Mouse (Mus musculus) limb, embryonic 14.5 days (tissue): Measurements from ENCODE around the gene Elmod3. TPM values are rescaled to one million over a fixed set of nuclear protein-coding genes. Genes with fewer than 3 reads are reported as not detected.

ENCODE experiments used
- ATAC-seq: fragments of 200-750 bp; cut with Nextera tagmentation; 2 replicates; pipeline ENCODE4 v1.8.0; 2017; ENCODE audit warnings: low read depth, moderate number of reproducible peaks, moderate TSS enrichment; ENCODE audit not compliant: low FRiP score
- DNase-seq: peaks from one replicate; pipeline ENCODE4 v3.0.0-alpha.2; 2015; ENCODE audit warnings: low spot score
- H3K27ac ChIP-seq: fragments of 300-500 bp; sonication (generic); replicated peaks from 2 replicates; pipeline ENCODE4 v1.5.1; 2014; ENCODE audit warnings: low read depth, mild to moderate bottlenecking, low read length, moderate library complexity, mixed read lengths
- H3K27me3 ChIP-seq: fragments of 300-500 bp; sonication (generic); 2 replicates; pipeline ENCODE4 v1.6.1; 2014; ENCODE audit warnings: low read length, mixed read lengths; ENCODE audit not compliant: control insufficient read depth, insufficient read depth
- H3K36me3 ChIP-seq: fragments of 300-500 bp; sonication (generic); 2 replicates; pipeline ENCODE4 v1.6.1; 2014; ENCODE audit warnings: mild to moderate bottlenecking, low read length, moderate library complexity, mixed read lengths; ENCODE audit not compliant: control insufficient read depth, insufficient read depth
- H3K4me1 ChIP-seq: fragments of 300-500 bp; sonication (generic); 2 replicates; pipeline ENCODE4 v1.6.1; 2014; ENCODE audit warnings: antibody characterized with exemption, low read length, mixed read lengths; ENCODE audit not compliant: control insufficient read depth, insufficient read depth
- H3K4me2 ChIP-seq: fragments of 300-500 bp; sonication (generic); replicated peaks from 2 replicates; pipeline ENCODE4 v1.6.1; 2014; ENCODE audit warnings: low read depth, mild to moderate bottlenecking, low read length, moderate library complexity; ENCODE audit not compliant: severe bottlenecking
- H3K4me3 ChIP-seq: fragments of 300-500 bp; sonication (generic); replicated peaks from 2 replicates; pipeline ENCODE4 v1.5.1; 2014; ENCODE audit warnings: low read length
- H3K9ac ChIP-seq: fragments of 300-500 bp; sonication (generic); 2 replicates; pipeline ENCODE4 v1.6.1; 2014; ENCODE audit warnings: mild to moderate bottlenecking, low read depth, low read length, moderate library complexity; ENCODE audit not compliant: severe bottlenecking
- H3K9me3 ChIP-seq: fragments of 300-500 bp; sonication (generic); 2 replicates; pipeline ENCODE4 v1.6.1; 2016; ENCODE audit warnings: low read length; ENCODE audit not compliant: control insufficient read depth
- POLR2A ChIP-seq: fragments of 200-500 bp; IDR thresholded peaks from 2 replicates; pipeline ENCODE4 v1.8.0; 2012; ENCODE audit warnings: inconsistent platforms, mild to moderate bottlenecking, moderate library complexity, borderline replicate concordance; ENCODE audit not compliant: insufficient read depth, insufficient read length; ENCODE audit errors: extremely low read depth
- WGBS: fragments of 180-500 bp; shearing (Covaris S2); extraction: QIAGEN DNeasy Blood & Tissue Kit; methylation state at CpG from one replicate; pipeline ENCODE4 v1.1.7; 2014; 5-methylcytosine and 5-hydroxymethylcytosine counted together
- polyA plus RNA-seq, 2 experiments: library from polyadenylated mRNA; depleted of rRNA in 1 of 2; stranded (reverse) in 1 of 2; unstranded in 1 of 2; fragments of >200 nt; fragmentation: Nextera tagmentation in 1 of 2; extraction: Ambion mirVana in 1 of 2; gene quantifications; 2 replicates each; pipeline versions ENCODE4 v1.2.1 to v1.2.3; 2012 to 2014

Gene Elmod3
- polyA plus RNA-seq, 2 experiments: 13.7 to 19.4 TPM

DNA sequence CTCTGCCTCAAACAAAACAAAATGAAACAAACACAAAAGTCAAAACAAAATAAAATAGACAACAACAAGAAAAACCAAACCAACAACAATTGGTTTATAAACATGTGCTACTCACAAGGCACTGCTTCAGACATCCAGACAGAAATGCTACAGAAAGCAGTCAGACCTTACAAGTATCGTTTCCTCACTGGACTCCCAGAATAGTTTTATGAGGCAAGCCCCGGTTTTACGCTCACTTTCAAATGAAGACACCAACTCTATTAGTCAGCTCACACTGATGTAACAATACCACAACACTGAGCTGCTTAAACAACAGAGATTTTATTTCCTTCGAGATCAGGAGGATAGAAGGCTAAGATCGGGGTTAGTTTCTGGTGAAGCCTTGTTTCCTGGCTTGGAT is 75.9 kb downstream of the Elmod3 start:
- H3K4me2 ChIP-seq: no peak overlapping the region
- no peak for TF ChIP-seq POLR2A
- no peak overlapping the region for H3K9ac ChIP-seq
- peaks cover 10% of the 10 kb centered on the region for H3K4me1 ChIP-seq
- 54% methylated on average over 5 of the region's 5 CpGs for WGBS
- H3K36me3 ChIP-seq: no peaks in the 10 kb centered on the region
- H3K27ac ChIP-seq: no peak overlapping the region
- no peaks in the 10 kb centered on the region for H3K9me3 ChIP-seq
- no peak overlapping the region for H3K4me3 ChIP-seq
- no peak for ATAC-seq
- H3K27me3 ChIP-seq: no peaks in the 10 kb centered on the region
- no peak for DNase-seq

DNA sequence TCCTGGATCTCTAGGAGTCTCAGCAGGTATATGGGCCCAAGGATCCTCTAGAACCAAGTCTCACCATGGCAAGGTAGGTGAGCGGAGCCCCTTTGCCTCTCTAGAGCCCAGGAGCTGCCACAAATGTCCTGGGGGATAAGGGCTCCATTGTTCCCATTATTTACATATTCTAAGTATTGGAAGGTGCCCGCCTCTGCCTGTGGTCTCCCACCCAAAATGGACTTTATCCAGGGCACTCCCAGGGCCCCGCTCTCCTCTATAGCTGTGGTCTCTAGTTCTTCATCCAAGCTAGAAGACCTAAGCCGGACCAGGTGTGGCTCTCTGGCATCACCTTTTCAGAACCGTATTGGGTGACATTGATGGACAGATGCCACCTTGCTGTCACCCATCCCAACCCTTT is 76.6 kb downstream of the Elmod3 start, which contains the start of gene Sh2d6:
Gene Sh2d6, minus strand, starts transcription at position 101 of the 400 bp plus-strand sequence.
- ATAC-seq (no peak), DNase-seq (no peak)
- H3K4me3 ChIP-seq: no peak within 1 kb of the TSS
- WGBS: 92% methylated on average over 5 of the region's 5 CpGs
- no peaks in the 10 kb centered on the region for H3K36me3 ChIP-seq
- no peaks in the 10 kb centered on the region for H3K9me3 ChIP-seq
- H3K9ac ChIP-seq: no peak within 1 kb of the TSS
- no peak within 1 kb of the TSS for H3K27ac ChIP-seq
- H3K4me1 ChIP-seq: peaks cover 10% of the 10 kb centered on the region
- H3K27me3 ChIP-seq: no peaks in the 10 kb centered on the region
- no peak within 1 kb of the TSS for H3K4me2 ChIP-seq
- no peak for TF ChIP-seq POLR2A

DNA sequence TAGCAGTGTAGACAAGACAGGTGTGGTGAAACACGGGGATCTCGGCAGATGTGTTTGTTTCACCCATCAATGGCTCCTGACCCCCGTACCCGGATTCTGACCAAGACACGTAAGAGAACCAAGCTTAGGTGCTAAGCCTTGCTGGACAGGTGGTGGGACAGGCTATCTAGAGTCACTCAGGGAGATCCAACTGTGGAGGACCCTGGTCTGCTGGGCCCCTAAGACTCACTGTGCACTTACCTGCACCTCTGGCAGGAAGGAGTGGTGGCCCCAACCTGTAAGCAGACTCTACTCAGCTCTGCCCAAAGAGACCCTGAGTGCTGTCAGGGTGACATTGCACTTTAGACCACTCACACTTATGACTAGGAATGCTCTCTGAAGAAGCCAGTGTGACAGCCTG is 77.3 kb downstream of the Elmod3 start:
- 90% methylated on average over 5 of the region's 5 CpGs for WGBS
- no peak for DNase-seq
- Histone ChIP-seq H3K4me1 (peaks cover 10% of the 10 kb centered on the region), H3K9me3 (no peaks in the 10 kb centered on the region), H3K36me3 (no peaks in the 10 kb centered on the region), H3K4me2 (no peak overlapping the region), H3K4me3 (no peak overlapping the region), H3K9ac (no peak overlapping the region), H3K27me3 (no peaks in the 10 kb centered on the region), H3K27ac (no peak overlapping the region)
- ATAC-seq: no peak
- TF ChIP-seq POLR2A: no peak

DNA sequence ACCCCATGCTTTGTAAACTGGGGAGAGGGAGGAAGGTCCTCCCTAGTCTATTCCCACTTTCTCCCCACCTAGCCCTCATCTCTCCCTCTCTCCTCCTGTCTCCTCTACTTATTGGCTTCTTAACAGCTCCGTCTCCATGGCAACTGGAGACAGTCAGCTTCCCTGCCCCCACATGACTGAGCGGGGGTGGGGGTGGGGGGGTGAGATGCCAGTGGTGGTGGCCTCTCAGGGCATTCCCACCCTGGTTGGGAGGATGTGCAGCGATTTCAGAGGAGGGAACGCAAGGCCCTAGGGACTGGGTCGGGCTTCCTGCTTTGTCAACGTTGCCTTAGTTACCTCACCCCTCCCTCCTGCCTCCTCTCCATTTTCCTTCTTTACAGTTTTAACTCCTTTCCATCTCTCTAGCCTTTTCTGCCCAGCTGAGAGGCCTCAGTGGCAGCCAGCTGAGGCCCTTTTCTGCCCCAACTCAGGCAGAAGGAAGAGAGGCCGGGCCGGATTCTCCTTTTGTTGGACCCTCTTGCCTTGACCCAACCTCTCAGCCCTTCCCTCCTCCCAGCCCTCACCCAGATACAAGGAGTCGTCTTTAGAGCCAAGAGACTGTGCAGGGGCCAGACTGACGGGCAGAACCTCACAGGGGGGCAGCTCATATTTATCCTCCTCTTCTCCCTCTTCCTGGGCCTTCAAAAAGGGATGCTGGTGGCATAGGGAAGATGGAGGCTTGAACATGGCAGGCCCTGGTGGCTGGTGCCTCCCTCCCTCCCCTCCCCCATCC is 78.1 kb downstream of the Elmod3 start:
- Histone ChIP-seq H3K36me3 (no peaks in the 10 kb centered on the region), H3K27ac (peak overlapping the region; percentile 35; the same call in 1 of the 2 replicates), H3K4me2 (peak overlapping the region; percentile 20; the same call in 1 of the 2 replicates), H3K9ac (no peak overlapping the region), H3K9me3 (no peaks in the 10 kb centered on the region), H3K4me3 (no peak overlapping the region), H3K27me3 (no peaks in the 10 kb centered on the region), H3K4me1 (peaks cover 10% of the 10 kb centered on the region)
- TF ChIP-seq POLR2A: no peak
- 19% methylated on average over 10 of the region's 10 CpGs for WGBS
- DNase-seq (peak; percentile 77), ATAC-seq (peak; percentile 74)

DNA sequence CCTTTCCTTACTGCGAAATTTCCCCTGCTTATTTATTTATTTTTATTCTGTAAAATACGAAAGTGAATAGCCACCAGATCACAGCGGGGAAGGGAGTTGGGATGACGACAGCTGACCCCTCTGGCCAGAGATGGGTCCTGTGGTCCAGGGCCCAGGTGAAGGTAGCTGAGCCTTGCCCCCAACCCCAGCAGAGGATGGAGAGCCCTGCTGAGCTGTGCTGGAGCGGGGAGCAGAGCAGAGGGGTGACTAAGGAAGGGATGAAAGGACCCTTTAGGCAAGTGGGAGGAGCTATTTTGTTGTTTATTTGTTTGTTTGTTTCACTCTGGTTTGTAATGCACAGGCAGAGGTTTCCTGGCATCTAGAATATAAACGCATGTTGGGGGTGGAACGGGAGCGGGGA is 78.9 kb downstream of the Elmod3 start:
- Histone ChIP-seq H3K4me3 (no peak overlapping the region), H3K9ac (no peak overlapping the region), H3K4me2 (no peak overlapping the region), H3K4me1 (peaks cover 10% of the 10 kb centered on the region), H3K27me3 (no peaks in the 10 kb centered on the region), H3K9me3 (no peaks in the 10 kb centered on the region), H3K36me3 (no peaks in the 10 kb centered on the region), H3K27ac (no peak overlapping the region)
- 26% methylated on average over 8 of the region's 8 CpGs for WGBS
- DNase-seq (no peak), ATAC-seq (no peak)
- TF ChIP-seq POLR2A: no peak
